Mouse (Mus musculus) lung, postnatal 0 days (tissue): Measurements from ENCODE around the gene Ttc24.

Experiments
- CTCF ChIP-seq: IDR thresholded peaks from 2 replicates; pipeline ENCODE4 v1.5.1; 2016; ENCODE audit warnings: antibody characterized with exemption, mild to moderate bottlenecking
- EP300 ChIP-seq: IDR thresholded peaks from 2 replicates; pipeline ENCODE4 v1.6.1; 2016; ENCODE audit warnings: antibody characterized with exemption, mild to moderate bottlenecking, control low read depth

DNA sequence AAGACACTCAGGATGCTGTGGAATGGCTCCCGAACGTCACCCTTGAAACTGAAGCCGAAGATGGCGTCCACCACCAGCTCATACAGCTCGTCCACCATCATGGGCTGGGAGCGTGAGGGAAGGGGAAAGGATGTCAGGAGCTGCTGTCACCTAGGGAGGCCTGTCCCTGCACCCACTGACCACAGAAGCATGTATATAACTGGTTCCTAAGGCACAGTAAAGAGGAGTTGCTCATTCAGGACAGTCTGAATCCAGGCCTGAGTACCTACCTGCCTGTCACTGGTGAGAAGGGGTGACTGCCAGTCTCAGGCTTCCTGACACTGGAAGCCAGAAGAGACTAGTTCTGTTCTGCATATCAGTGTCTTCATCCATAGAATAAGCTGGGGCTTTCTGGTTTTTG is 21.1 kb downstream of the Ttc24 start:
- TF ChIP-seq CTCF (no peak), EP300 (no peak)
